Mouse (Mus musculus) CH12.LX (cell line): ENCODE results near the gene Lig4. TPM values are rescaled to one million over a fixed set of nuclear protein-coding genes. Genes with fewer than 3 reads are reported as not detected.
A peak's percentile ranks its signal among the peaks of the same experiment; 100 is the strongest.

Source experiments
- DNase-seq: peaks from one replicate; pipeline ENCODE4 v3.0.0-alpha.2; 2013; ENCODE audit errors: extremely low read depth
- H3K27ac ChIP-seq: 2 replicates; pipeline ENCODE4 v1.5.1; 2012; ENCODE audit warnings: low read depth, mild to moderate bottlenecking, control low read depth, moderate library complexity; ENCODE audit not compliant: insufficient read depth
- H3K27me3 ChIP-seq: replicated peaks from 2 replicates; pipeline ENCODE3; 2012; ENCODE audit warnings: inconsistent platforms
- H3K36me3 ChIP-seq, 2 experiments: replicated peaks in 1 of 2; 2 replicates each; pipeline versions ENCODE3 to v1.6.1; 2012; ENCODE audit warnings: inconsistent platforms in 1 of 2, low read length in 1 of 2, mild to moderate bottlenecking in 1 of 2, mixed read lengths in 1 of 2, moderate library complexity in 1 of 2; ENCODE audit not compliant: control insufficient read depth in 1 of 2, insufficient read depth in 1 of 2
- H3K4me1 ChIP-seq, 2 experiments: 2 replicates each; pipeline ENCODE4 v1.6.1; 2012; ENCODE audit warnings: inconsistent platforms in 1 of 2, moderate library complexity in 1 of 2; ENCODE audit not compliant: insufficient read depth in 2 of 2, control insufficient read depth in 1 of 2
- H3K4me2 ChIP-seq: 2 replicates; pipeline ENCODE4 v1.6.1; 2012; ENCODE audit warnings: low read depth, mild to moderate bottlenecking, control low read depth; ENCODE audit not compliant: poor library complexity, insufficient read depth, severe bottlenecking
- H3K4me3 ChIP-seq, 3 experiments: fragments of 150-350 bp in 1 of 3; sonication (generic) in 1 of 3; replicated peaks in 1 of 3; 2 replicates each; pipeline versions ENCODE3 to v1.5.1; 2011 to 2012; ENCODE audit warnings: low read depth in 2 of 3, low read length in 2 of 3, mild to moderate bottlenecking in 2 of 3, moderate library complexity in 2 of 3, control low read depth in 1 of 3, improper control_type of control experiment in 1 of 3, inconsistent platforms in 1 of 3, mixed read lengths in 1 of 3; ENCODE audit not compliant: poor library complexity in 1 of 3
- H3K79me2 ChIP-seq: replicated peaks from 2 replicates; pipeline ENCODE4 v1.6.1; 2012; ENCODE audit warnings: mild to moderate bottlenecking, moderate library complexity; ENCODE audit not compliant: control insufficient read depth, poor library complexity, insufficient read depth, severe bottlenecking; ENCODE audit errors: extremely low read depth
- H3K9ac ChIP-seq: 2 replicates; pipeline ENCODE4 v1.6.1; 2012; ENCODE audit warnings: low read depth, mild to moderate bottlenecking, control low read depth, moderate library complexity; ENCODE audit not compliant: insufficient read depth
- H3K9me3 ChIP-seq: replicated peaks from 2 replicates; pipeline ENCODE3; 2012; ENCODE audit warnings: low read length, inconsistent platforms, mixed read lengths
- BHLHE40 ChIP-seq: IDR thresholded peaks from 2 replicates; pipeline ENCODE4 v1.6.1; 2011; ENCODE audit warnings: mild to moderate bottlenecking, low read depth, low read length, improper control_type of control experiment
- CHD2 ChIP-seq: IDR thresholded peaks from 2 replicates; pipeline ENCODE4 v1.6.1; 2011; ENCODE audit warnings: low read length, improper control_type of control experiment
- E2F4 ChIP-seq: IDR thresholded peaks from 2 replicates; pipeline ENCODE4 v1.6.1; 2011; ENCODE audit warnings: low read depth, low read length, improper control_type of control experiment; ENCODE audit not compliant: insufficient replicate concordance
- ELF1 ChIP-seq: IDR thresholded peaks from 2 replicates; pipeline ENCODE4 v1.6.1; 2014; ENCODE audit warnings: low read depth, mild to moderate bottlenecking, inconsistent platforms, low read length, improper control_type of control experiment
- ETS1 ChIP-seq: conservative IDR thresholded peaks from 2 replicates; pipeline ENCODE4 v1.6.1; 2012; ENCODE audit warnings: low read depth, mild to moderate bottlenecking, inconsistent platforms, low read length, improper control_type of control experiment, moderate library complexity
- GABPA ChIP-seq: IDR thresholded peaks from 2 replicates; pipeline ENCODE4 v1.6.1; 2012; ENCODE audit warnings: low read depth, low read length, improper control_type of control experiment, inconsistent platforms; ENCODE audit not compliant: insufficient replicate concordance
- HCFC1 ChIP-seq: IDR thresholded peaks from 2 replicates; pipeline ENCODE4 v1.6.1; 2012; ENCODE audit warnings: low read depth, mild to moderate bottlenecking, inconsistent platforms, low read length, improper control_type of control experiment
- IRF4 ChIP-seq: IDR thresholded peaks from 2 replicates; pipeline ENCODE4 v1.6.1; 2014; ENCODE audit warnings: low read depth, mild to moderate bottlenecking, inconsistent platforms, low read length, improper control_type of control experiment
- JUN ChIP-seq: IDR thresholded peaks from 2 replicates; pipeline ENCODE4 v1.6.1; 2011; ENCODE audit warnings: low read depth, mild to moderate bottlenecking, low read length, improper control_type of control experiment, moderate library complexity; ENCODE audit not compliant: insufficient read depth
- JUND ChIP-seq: conservative IDR thresholded peaks from 2 replicates; pipeline ENCODE4 v1.6.1; 2011; ENCODE audit warnings: low read depth, low read length, improper control_type of control experiment
- KAT2A ChIP-seq: IDR thresholded peaks from 2 replicates; pipeline ENCODE4 v1.6.1; 2012; ENCODE audit warnings: low read length, improper control_type of control experiment, inconsistent platforms; ENCODE audit not compliant: insufficient replicate concordance
- MAFK ChIP-seq: IDR thresholded peaks from 2 replicates; pipeline ENCODE4 v1.6.1; 2011; ENCODE audit warnings: low read length, improper control_type of control experiment; ENCODE audit not compliant: insufficient replicate concordance
- MAX ChIP-seq: IDR thresholded peaks from 2 replicates; pipeline ENCODE4 v1.6.1; 2011; ENCODE audit warnings: low read length, improper control_type of control experiment
- MAZ ChIP-seq: IDR thresholded peaks from 2 replicates; pipeline ENCODE4 v1.6.1; 2012; ENCODE audit warnings: low read depth, mild to moderate bottlenecking, inconsistent platforms, low read length, improper control_type of control experiment, moderate library complexity
- MEF2A ChIP-seq: IDR thresholded peaks from 2 replicates; pipeline ENCODE4 v1.6.1; 2014; ENCODE audit warnings: low read depth, mild to moderate bottlenecking, inconsistent platforms, low read length, improper control_type of control experiment, borderline replicate concordance
- MYC ChIP-seq: IDR thresholded peaks from 2 replicates; pipeline ENCODE4 v1.6.1; 2011; ENCODE audit warnings: low read depth, mild to moderate bottlenecking, improper control_type of control experiment, low read length
- NELFE ChIP-seq: IDR thresholded peaks from 2 replicates; pipeline ENCODE4 v1.6.1; 2011; ENCODE audit warnings: low read depth, low read length, improper control_type of control experiment
- NRF1 ChIP-seq: IDR thresholded peaks from 2 replicates; pipeline ENCODE4 v1.6.1; 2014; ENCODE audit warnings: low read depth, mild to moderate bottlenecking, inconsistent platforms, low read length, improper control_type of control experiment, moderate library complexity
- POLR2A ChIP-seq: IDR thresholded peaks from 2 replicates; pipeline ENCODE4 v1.6.1; 2011; ENCODE audit warnings: low read depth, mild to moderate bottlenecking, improper control_type of control experiment, low read length
- RAD21 ChIP-seq: IDR thresholded peaks from 2 replicates; pipeline ENCODE4 v1.6.1; 2011; ENCODE audit warnings: low read depth, mild to moderate bottlenecking, low read length, improper control_type of control experiment, moderate library complexity
- RCOR1 ChIP-seq: conservative IDR thresholded peaks from 2 replicates; pipeline ENCODE4 v1.6.1; 2012; ENCODE audit warnings: low read depth, mild to moderate bottlenecking, inconsistent platforms, low read length, improper control_type of control experiment
- SIN3A ChIP-seq: IDR thresholded peaks from 2 replicates; pipeline ENCODE4 v1.6.1; 2012; ENCODE audit warnings: low read length, improper control_type of control experiment, inconsistent platforms
- TBP ChIP-seq: conservative IDR thresholded peaks from 2 replicates; pipeline ENCODE4 v1.6.1; 2011; ENCODE audit warnings: low read depth, low read length, improper control_type of control experiment
- TCF12 ChIP-seq: IDR thresholded peaks from 2 replicates; pipeline ENCODE4 v1.6.1; 2014; ENCODE audit warnings: low read depth, mild to moderate bottlenecking, inconsistent platforms, low read length, improper control_type of control experiment
- UBTF ChIP-seq: IDR thresholded peaks from 2 replicates; pipeline ENCODE4 v1.6.1; 2012; ENCODE audit warnings: low read depth, mild to moderate bottlenecking, inconsistent platforms, low read length, improper control_type of control experiment, moderate library complexity
- ZC3H11A ChIP-seq: IDR thresholded peaks from 2 replicates; pipeline ENCODE4 v1.6.1; 2012; ENCODE audit warnings: low read depth, mild to moderate bottlenecking, inconsistent platforms, low read length, improper control_type of control experiment
- ZKSCAN1 ChIP-seq: IDR thresholded peaks from 2 replicates; pipeline ENCODE4 v1.6.1; 2012; ENCODE audit warnings: low read depth, inconsistent platforms, low read length, improper control_type of control experiment, borderline replicate concordance
- ZMIZ1 ChIP-seq: IDR thresholded peaks from 2 replicates; pipeline ENCODE4 v1.6.1; 2012; ENCODE audit warnings: low read depth, mild to moderate bottlenecking, inconsistent platforms, low read length, improper control_type of control experiment
- ZNF384 ChIP-seq: IDR thresholded peaks from 2 replicates; pipeline ENCODE4 v1.6.1; 2012; ENCODE audit warnings: low read depth, low read length, improper control_type of control experiment, inconsistent platforms
- dilution Hi-C: fragments of 300-500 bp; cut with MboI; formaldehyde crosslinking; loops from 2 replicates; pipeline ENCODE4 v1.14.3; 2020; ENCODE audit warnings: low sequenced_read_pairs; ENCODE audit not compliant: extremely low pct_unique_long_range_greater_than_20kb, extremely low pct_ligation_motif_present
- in situ Hi-C: fragments of 300-500 bp; cut with MboI; formaldehyde crosslinking; loops from 3 replicates; pipeline ENCODE4 v1.14.3; 2019; ENCODE audit warnings: low sequenced_read_pairs, low pct_ligation_motif_present, low pct_unique_long_range_greater_than_20kb, mixed read lengths
- polyA plus RNA-seq: library from polyadenylated mRNA; unstranded; fragments of >175 nt; gene quantifications from 2 replicates; pipeline ENCODE4 v1.2.1, GENCODE M21; 2012; ENCODE audit warnings: low read depth; ENCODE audit not compliant: insufficient read length
- total RNA-seq, 2 experiments: library from RNA; depleted of rRNA; stranded (reverse); fragments of 300-350 nt in 1 of 2; fragments of >200 nt in 1 of 2; gene quantifications; 2 replicates each; pipeline ENCODE4 v1.2.3; 2012 to 2014

Gene Lig4
- total RNA-seq (2012; rRNA removed) = 1.7 and 2.5 TPM in 2 replicates
- total RNA-seq (2014; rRNA removed) = 3.1 and 3.2 TPM in 2 replicates
- polyA plus RNA-seq = 7.1 and 7.9 TPM in 2 replicates

DNA sequence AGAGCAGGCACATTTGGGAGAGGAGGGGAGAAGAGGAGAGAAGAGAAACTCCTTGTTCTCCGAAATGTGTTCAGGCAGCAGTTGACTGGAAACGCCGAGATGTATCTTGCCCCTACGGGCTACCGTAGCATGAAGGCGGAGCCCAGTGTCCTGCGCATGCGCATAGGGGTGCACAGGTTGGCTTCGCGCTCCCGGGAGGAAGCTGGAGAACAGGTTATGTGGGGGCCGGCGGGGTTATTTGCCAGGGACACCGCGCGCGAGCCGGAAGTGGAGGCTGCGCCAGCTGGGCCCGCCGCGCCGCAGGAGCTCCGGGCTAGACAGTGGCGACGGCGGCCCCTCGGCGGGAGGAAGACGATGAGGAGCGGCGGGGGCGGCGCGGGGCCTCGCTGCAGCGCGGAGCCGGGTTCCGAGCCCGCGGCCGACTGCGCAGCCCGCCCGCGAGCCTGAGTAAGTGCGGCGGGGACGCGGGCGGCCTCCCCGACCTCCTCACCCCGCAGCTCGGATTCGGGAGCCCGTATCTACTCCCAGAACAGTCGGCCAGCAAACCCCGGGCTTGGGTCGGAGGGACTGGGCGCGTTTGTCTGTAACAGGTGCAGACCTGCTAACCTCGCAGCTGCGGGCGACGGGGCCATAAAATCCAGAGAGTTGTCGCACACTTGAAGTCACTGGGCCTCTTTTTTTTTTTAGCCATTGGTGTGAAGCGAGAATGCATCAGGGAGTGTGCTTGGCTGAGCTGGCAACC lies at the start of gene Lig4, which contains the start of gene Abhd13:
Lig4 (minus strand) TSS at position 114 of the 742 bp plus-strand sequence.
Abhd13 (plus strand) TSS at position 135 of the 742 bp plus-strand sequence.
- in situ Hi-C loops = loop anchor here (25.0 kb wide), 1 partner anchor 335 kb away; no protein-coding TSS in a partner anchor
- peak; percentile 97 for DNase-seq
- dilution Hi-C loops = no loop called here
- peak within 1 kb of the TSS; percentile 91 for H3K4me2 ChIP-seq
- TF ChIP-seq ELF1 (peak; percentile 91), CHD2 (peak; percentile 38; the same call in 1 of the 2 replicates), MAX (peak; percentile 72), JUND (no peak), NELFE (no peak; the same call in none of the 2 replicates), E2F4 (peak; percentile 75; the same call in 1 of the 2 replicates), UBTF (peak; percentile 80), ZC3H11A (no peak), ZKSCAN1 (no peak), KAT2A (peak; percentile 82; the same call in 1 of the 2 replicates), NRF1 (peak; percentile 98), TCF12 (peak; percentile 91), MAFK (0 out of 2 replicates have a peak, but pooled peaks have one; percentile 12), MAZ (peak; percentile 63; the same call in 1 of the 2 replicates), RAD21 (no peak), JUN (no peak), ZNF384 (no peak; the same call in 1 of the 2 replicates), TBP (peak; percentile 76; the same call in 1 of the 2 replicates), MYC (peak; percentile 61; the same call in 1 of the 2 replicates), GABPA (peak; percentile 6; the same call in 1 of the 2 replicates), BHLHE40 (no peak), POLR2A (peak; percentile 78), IRF4 (peak; percentile 80), SIN3A (peak; percentile 44; the same call in 1 of the 2 replicates), ZMIZ1 (no peak), HCFC1 (peak; percentile 90), ETS1 (peak; percentile 30; the same call in 1 of the 2 replicates), MEF2A (peak; percentile 69), RCOR1 (no peak)
- H3K9ac ChIP-seq = peak within 1 kb of the TSS; percentile 95
- no peaks in the 10 kb centered on the region for H3K9me3 ChIP-seq
- peaks cover 8 to 32% of the 10 kb centered on the region in 2 experiments for H3K36me3 ChIP-seq
- H3K79me2 ChIP-seq = peaks cover 46% of the 10 kb centered on the region
- H3K4me3 ChIP-seq = peak within 1 kb of the TSS; percentile 77 to 94 (median 82)
- H3K27me3 ChIP-seq = no peaks in the 10 kb centered on the region
- peak within 1 kb of the TSS; percentile 62 for H3K27ac ChIP-seq
- H3K4me1 ChIP-seq = peaks cover 5 to 35% of the 10 kb centered on the region in 2 experiments; a peak in 3 of 4 replicates
